Mouse (Mus musculus): ENCODE measurements around the gene Map3k11. TPM values are rescaled to one million over a fixed set of nuclear protein-coding genes. Genes with fewer than 3 reads are reported as not detected.

Map3k11 gene
- polyA plus RNA-seq (2017; shearing (Covaris generic)), result 53.1 TPM

DNA sequence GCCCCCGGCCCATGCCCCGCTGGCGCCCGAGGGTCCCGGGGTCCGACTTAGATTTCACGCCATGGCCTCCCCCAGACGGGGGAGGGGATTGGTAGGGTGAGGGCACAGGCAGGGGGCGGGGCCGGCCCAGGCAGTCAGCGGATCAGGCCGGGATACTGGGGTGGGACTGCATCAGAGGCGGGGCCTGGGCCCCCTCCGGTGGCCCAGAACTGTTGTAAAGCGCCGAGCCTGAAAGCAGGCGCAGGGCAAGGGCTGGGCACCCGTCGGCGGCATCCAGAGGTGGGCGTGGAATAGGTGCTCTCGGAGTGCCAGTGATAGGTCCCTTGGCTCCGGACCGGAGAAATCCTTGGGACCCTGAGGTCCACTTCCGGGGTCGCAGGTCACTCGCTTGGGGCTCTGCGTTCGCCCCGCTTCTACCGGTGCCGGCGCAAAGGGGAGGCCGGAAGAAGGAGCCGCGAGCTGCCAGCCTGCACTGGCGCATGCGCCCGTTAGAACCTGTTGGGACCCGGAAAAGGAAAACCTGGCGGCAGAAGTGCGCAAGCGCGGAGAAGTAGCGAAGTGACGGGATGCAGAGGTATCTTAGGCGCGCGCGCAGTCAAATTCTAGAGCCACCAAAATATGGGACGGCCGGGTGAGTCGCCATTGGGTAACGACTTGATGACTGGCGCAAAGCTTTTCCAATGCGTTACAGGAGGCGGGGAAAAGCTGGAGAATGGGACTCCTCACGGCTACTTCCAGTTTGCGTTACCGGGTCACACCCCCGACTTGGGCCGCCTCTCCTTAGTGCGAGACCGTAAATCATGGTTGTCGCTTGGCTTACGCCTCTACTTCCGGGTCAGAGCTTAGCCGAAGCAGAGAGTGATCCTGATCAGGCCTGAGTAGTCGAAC lies at the start of gene Map3k11, which contains the start of gene Pcnx3:
Gene Map3k11, plus strand, starts transcription at position 543 of the 888 bp plus-strand sequence.
Gene Pcnx3, minus strand, starts transcription at position 709 of the 888 bp plus-strand sequence.

DNA sequence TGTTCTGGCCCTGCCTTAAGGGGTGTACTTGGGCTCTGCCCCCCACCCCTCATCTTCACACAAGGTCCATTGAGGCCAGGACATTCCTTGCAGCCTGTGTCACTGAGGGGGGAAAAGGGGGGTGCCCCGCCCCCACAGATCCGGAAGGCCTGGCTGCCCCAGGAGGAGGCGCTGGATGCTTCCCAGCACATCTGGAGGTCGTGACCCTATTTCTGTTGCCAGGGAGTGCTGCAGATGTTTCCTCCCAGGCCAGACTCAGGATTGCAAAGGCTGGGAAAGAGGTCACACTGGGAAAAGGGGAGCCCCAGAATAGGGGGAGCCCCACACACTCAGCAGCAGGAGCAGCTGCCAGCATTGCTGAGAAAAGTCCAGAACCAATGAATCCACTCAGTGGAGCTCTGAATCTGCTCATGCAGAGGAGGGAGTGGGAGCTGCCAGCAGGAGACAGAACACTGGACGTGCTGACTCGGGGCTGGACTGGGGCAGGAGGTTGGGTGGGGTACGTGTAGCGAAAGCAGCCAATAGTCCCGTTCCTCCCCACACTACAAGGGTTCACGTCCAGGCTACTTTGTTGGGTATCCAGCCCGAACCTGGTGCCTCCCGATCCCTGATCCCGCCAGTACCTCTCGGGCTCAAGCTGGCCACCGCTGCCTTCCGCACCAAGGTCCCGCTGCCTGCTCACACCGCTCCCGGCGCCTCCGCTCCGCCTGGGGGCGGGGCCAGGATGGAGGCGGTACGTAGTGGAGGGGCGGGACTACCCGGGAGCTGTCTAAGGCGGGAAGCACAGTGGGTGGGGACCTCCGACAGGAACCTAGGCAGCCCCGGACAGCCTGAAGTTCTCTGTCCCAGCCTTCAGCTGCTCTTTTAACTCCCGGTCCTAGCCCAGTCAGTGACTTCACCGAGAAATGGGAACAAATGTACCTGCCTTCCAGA lies 25.3 kb upstream of the Map3k11 start, which contains the start of gene Sipa1:
Gene Sipa1, minus strand, starts transcription at position 727 of the 933 bp plus-strand sequence.

DNA sequence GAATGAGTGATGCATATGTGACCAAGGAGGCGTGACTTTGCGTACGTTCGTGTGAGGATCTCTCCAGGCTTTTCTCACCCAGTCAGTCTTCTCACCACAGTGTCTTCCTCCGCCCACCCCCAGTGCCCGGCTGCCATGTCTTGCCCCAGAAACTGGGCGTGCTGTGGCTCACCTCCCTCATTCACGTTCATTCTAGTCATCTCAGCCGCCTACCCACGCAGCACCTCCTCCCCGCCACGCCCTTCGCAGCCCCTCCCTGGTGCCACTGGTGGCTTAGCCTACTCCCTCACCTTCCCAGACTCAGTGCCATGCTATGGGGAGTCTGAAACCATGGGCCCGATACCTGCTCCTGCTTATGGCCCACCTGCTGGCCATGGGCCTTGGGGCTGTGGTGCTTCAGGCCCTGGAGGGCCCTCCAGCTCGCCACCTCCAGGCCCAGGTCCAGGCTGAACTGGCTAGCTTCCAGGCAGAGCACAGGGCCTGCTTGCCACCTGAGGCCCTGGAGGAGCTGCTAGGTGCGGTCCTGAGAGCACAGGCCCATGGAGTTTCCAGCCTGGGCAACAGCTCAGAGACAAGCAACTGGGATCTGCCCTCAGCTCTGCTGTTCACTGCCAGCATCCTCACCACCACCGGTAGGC lies 15.7 kb downstream of the Map3k11 start, which contains the start of gene Kcnk7:
Gene Kcnk7, plus strand, starts transcription at position 205 of the 638 bp plus-strand sequence.

DNA sequence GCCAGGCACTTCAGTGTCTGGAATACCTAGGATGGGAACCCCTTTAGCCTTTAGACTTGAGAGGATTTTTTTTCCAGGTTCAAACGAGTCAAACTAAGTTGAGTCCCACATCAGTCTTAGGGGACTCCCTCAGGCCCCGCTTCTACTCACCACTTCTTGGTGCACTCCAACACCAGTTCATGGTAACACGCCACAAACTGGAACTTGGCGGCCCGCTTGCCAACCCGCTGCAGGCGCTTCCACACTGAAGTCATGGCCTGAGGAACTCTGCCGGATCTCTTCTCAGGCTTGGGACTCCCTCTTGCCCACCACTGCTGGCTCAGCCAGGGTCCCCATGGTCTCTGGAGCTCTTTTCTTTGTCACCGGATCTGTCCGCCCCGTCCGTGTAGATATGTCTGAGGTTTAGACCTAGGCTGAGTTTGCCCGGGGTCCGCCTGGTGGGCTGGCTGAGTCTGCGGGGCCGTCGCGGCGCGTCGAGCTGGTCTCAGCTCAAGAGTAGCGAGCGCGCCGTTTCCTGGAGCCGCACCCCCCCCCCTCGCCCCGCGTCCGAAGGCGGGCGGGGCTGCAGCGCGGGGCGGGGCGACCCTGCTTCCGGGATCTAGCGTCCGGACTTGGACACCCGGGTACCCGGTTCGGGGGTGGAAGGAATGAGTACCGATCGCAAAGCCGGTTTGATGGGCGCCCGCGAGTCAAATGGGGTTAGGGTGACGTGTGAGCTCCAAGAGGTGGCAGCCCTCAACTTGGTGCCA lies 37.4 kb downstream of the Map3k11 start, which contains the start of gene Ehbp1l1:
Gene Ehbp1l1, minus strand, starts transcription at position 551 of the 749 bp plus-strand sequence.

DNA sequence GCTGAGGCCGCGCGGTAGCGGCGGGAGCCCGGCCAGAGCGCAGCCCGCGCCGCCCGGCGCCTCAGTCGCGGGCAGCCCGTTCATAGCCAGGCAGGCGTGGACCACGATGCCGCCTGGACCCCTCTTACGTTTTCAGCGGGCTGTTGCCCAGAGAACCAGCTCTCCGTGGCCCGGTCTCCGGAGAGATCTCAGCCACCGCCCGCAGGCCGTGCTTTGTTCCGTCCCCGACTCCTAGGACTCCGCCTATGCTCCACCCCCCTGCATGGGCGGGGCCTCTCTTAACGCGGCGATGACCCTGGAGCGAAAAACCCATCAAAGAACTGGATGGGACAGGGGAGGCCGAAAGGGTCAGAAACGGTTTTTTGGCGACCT lies 40.9 kb downstream of the Map3k11 start, which contains the start of gene Fam89b:
Gene Fam89b, minus strand, starts transcription at position 210 of the 372 bp plus-strand sequence.

DNA sequence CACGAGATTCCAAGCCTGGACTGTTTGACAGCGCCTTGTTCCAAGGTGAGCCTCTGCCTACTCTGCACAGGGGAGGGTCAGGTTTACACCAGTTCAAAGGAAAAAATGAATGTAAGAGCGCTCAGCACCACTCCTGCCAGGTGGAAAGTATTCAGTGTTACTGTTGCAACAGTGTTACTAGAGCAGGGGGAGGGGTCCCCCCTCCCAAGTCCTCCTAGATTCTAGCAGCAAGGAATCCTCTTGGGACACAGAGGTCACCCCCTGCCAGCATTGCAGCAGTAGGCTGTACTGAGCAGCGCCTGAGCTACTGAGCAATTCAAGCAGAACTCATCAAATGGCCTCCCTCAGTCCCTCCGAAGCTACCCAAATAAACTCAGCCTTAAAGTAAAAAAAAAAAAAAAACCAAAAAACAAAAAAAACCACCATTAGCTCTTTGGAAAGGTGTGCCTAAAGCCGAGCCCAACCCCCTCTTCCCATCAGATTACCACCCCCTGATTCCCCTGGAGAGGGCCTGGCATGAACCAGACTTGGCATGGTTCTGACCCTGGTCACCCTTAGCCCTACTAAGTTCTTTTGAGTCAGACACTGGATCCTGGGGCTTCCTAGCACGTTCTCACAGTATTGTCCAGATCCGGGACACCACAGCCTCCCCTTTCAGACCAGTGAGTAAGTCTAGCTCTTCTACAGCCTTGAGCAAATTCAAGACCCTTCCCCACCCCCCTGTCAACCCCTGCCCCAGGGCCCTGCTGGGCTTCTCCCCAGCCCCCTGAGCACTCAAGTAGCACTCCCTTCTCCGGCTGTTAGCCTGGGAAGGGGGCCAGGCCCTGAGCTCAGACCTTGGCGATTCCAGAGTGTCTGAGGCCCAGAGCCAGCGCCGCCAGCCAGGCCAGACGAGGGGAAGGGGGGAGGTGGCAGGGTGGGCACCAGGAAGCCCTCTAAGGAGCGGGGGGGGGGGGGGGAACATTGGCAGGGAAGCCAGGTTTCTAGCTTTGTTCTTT lies 52.1 kb downstream of the Map3k11 start, which contains the start of gene Ltbp3:
Gene Ltbp3, plus strand, starts transcription at position 585 of the 998 bp plus-strand sequence.

Other genes with a start within 250 kb of the Map3k11 start
- gene Fosl1, start 241.2 kb upstream of the Map3k11 start, polyA plus RNA-seq (2017; shearing (Covaris generic)), result not detected
- gene Ccdc85b, start 230.8 kb upstream of the Map3k11 start, polyA plus RNA-seq (2017; shearing (Covaris generic)), result 7.4 TPM
- gene Fibp, start 228.1 kb upstream of the Map3k11 start, polyA plus RNA-seq (2017; shearing (Covaris generic)), result 75.8 TPM
- 75.3 TPM for gene Ctsw, start 220.2 kb upstream of the Map3k11 start, polyA plus RNA-seq (2017; shearing (Covaris generic))
- gene Efemp2, start 214.8 kb upstream of the Map3k11 start, polyA plus RNA-seq (2017; shearing (Covaris generic)), result 0.81 TPM
- gene Mus81, start 200.3 kb upstream of the Map3k11 start, polyA plus RNA-seq (2017; shearing (Covaris generic)), result 45.4 TPM
- 2,727 TPM for gene Cfl1, start 198.3 kb upstream of the Map3k11 start, polyA plus RNA-seq (2017; shearing (Covaris generic))
- not detected for gene 1700020D05Rik, start 185.0 kb upstream of the Map3k11 start, polyA plus RNA-seq (2017; shearing (Covaris generic))
- 3.7 TPM for gene Snx32, start 178.2 kb upstream of the Map3k11 start, polyA plus RNA-seq (2017; shearing (Covaris generic))
- gene Ovol1, start 128.1 kb upstream of the Map3k11 start, polyA plus RNA-seq (2017; shearing (Covaris generic)), result not detected
- 8.4 TPM for gene Ap5b1, start 120.7 kb upstream of the Map3k11 start, polyA plus RNA-seq (2017; shearing (Covaris generic))
- gene Rnaseh2c, start 86.9 kb upstream of the Map3k11 start, polyA plus RNA-seq (2017; shearing (Covaris generic)), result 94.3 TPM
- gene Kat5, start 78.5 kb upstream of the Map3k11 start, polyA plus RNA-seq (2017; shearing (Covaris generic)), result 78.7 TPM
- gene Rela, start 51.3 kb upstream of the Map3k11 start, polyA plus RNA-seq (2017; shearing (Covaris generic)), result 221 TPM
- 178 TPM for gene Sipa1, start 25.0 kb upstream of the Map3k11 start, polyA plus RNA-seq (2017; shearing (Covaris generic))
- gene Pcnx3, start 166 bp downstream of the Map3k11 start, polyA plus RNA-seq (2017; shearing (Covaris generic)), result 58.4 TPM
- 0.46 TPM for gene Kcnk7, start 15.6 kb downstream of the Map3k11 start, polyA plus RNA-seq (2017; shearing (Covaris generic))
- 20.2 TPM for gene Ehbp1l1, start 37.6 kb downstream of the Map3k11 start, polyA plus RNA-seq (2017; shearing (Covaris generic))
- gene Fam89b, start 40.9 kb downstream of the Map3k11 start, polyA plus RNA-seq (2017; shearing (Covaris generic)), result 57.4 TPM
- not detected for gene Ltbp3, start 52.2 kb downstream of the Map3k11 start, polyA plus RNA-seq (2017; shearing (Covaris generic))
- gene Scyl1, start 82.7 kb downstream of the Map3k11 start, polyA plus RNA-seq (2017; shearing (Covaris generic)), result 65.2 TPM
- gene Frmd8, start 186.5 kb downstream of the Map3k11 start, polyA plus RNA-seq (2017; shearing (Covaris generic)), result 168 TPM
- gene Slc25a45, start 189.1 kb downstream of the Map3k11 start, polyA plus RNA-seq (2017; shearing (Covaris generic)), result 15.7 TPM
- gene Tigd3, start 205.4 kb downstream of the Map3k11 start, polyA plus RNA-seq (2017; shearing (Covaris generic)), result 0.55 TPM
- gene Dpf2, start 224.3 kb downstream of the Map3k11 start, polyA plus RNA-seq (2017; shearing (Covaris generic)), result 128 TPM
- gene Cdc42ep2, start 236.1 kb downstream of the Map3k11 start, polyA plus RNA-seq (2017; shearing (Covaris generic)), result 0.14 TPM

All from naive thymus-derived CD4-positive, alpha-beta T cell, adult 5 months (primary cell).